Mouse (Mus musculus): ENCODE results near the gene Olfr344. TPM values are rescaled to one million over a fixed set of nuclear protein-coding genes. Genes with fewer than 3 reads are reported as not detected.

The Olfr344 gene
- polyA plus RNA-seq (2017; shearing (Covaris generic)), result not detected

GRCm38 (mm10) chr2:36566362-36566761 lies at the start of gene Olfr344:
Gene Olfr344, plus strand, starts transcription at chr2:36566662.

GRCm38 (mm10) chr2:36524698-36525097 lies 41.8 kb upstream of the Olfr344 start, which contains the start of gene Olfr342:
Gene Olfr342, plus strand, starts transcription at chr2:36524998.

Other genes with a start within 250 kb of the Olfr344 start
- gene Olfr338, start 193.1 kb upstream of the Olfr344 start, polyA plus RNA-seq (2017; shearing (Covaris generic)), result 0.11 TPM
- 0.06 TPM for gene Olfr339, start 147.7 kb upstream of the Olfr344 start, polyA plus RNA-seq (2017; shearing (Covaris generic))
- not detected for gene Olfr340, start 114.1 kb upstream of the Olfr344 start, polyA plus RNA-seq (2017; shearing (Covaris generic))
- 0.05 TPM for gene Olfr341, start 84.2 kb upstream of the Olfr344 start, polyA plus RNA-seq (2017; shearing (Covaris generic))
- gene Olfr342, start 41.7 kb upstream of the Olfr344 start, polyA plus RNA-seq (2017; shearing (Covaris generic)), result not detected
- not detected for gene Olfr345, start 73.4 kb downstream of the Olfr344 start, polyA plus RNA-seq (2017; shearing (Covaris generic))
- gene Olfr346, start 119.1 kb downstream of the Olfr344 start, polyA plus RNA-seq (2017; shearing (Covaris generic)), result not detected
- gene Olfr347, start 165.2 kb downstream of the Olfr344 start, polyA plus RNA-seq (2017; shearing (Covaris generic)), result not detected
- not detected for gene Olfr348, start 217.6 kb downstream of the Olfr344 start, polyA plus RNA-seq (2017; shearing (Covaris generic))
- gene Olfr50, start 223.9 kb downstream of the Olfr344 start, polyA plus RNA-seq (2017; shearing (Covaris generic)), result 0.11 TPM

Measured in CD4-positive, CD25-positive, alpha-beta regulatory T cell (primary cell).